Mouse (Mus musculus): ENCODE results near the gene Fmnl3. TPM values are rescaled to one million over a fixed set of nuclear protein-coding genes. Genes with fewer than 3 reads are reported as not detected.

Fmnl3 gene
- total and polyA plus RNA-seq, 2 experiments from 2014 or later: 8.2 to 15.2 TPM

DNA sequence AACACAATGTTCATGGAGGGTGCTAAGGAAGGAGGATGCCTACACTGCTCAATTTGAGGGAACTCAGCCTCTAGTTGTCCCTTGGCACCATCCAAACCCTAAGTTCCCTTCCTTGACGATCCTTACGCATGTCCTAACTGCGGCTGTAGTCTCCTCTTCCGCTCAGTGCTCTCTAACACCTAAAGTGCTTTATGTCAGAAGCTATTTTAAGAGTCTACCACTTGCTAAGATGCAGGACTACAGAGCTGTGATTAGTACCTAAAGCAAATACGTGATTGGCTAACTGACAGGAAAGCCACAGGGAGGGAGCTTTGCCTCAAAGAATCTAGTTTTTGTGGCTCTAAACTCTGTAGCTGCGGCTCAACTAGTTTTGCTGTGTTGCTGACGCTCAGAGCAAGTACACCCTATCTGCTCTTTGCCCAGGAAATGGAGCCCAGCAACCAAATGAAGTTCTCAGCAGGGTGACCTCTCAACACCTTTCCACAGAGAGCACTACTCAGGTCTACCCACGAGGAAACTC is 34.4 kb downstream of the Fmnl3 start:
- no peaks in the 10 kb centered on the region for H3K9me3 ChIP-seq (ENCODE audit: low read length)
- H3K27ac ChIP-seq: no peak overlapping the region
- H3K36me3 ChIP-seq (ENCODE audit: insufficient read depth, low read length): no peaks in the 10 kb centered on the region
- H3K9ac ChIP-seq (replicated peaks; ENCODE audit: low read length): no peak overlapping the region
- peaks cover 9% of the 10 kb centered on the region; the same call in 1 of the 2 replicates for H3K4me1 ChIP-seq (ENCODE audit: insufficient read depth, low read length)
- WGBS: 80% methylated on average over 8 of the region's 8 CpGs
- TF ChIP-seq CTCF (IDR thresholded peaks at IDR 0.05; ENCODE audit: low read depth): no peak
- no peaks in the 10 kb centered on the region for H3K27me3 ChIP-seq (ENCODE audit: insufficient read depth, low read length)
- no peak overlapping the region for H3K4me2 ChIP-seq (ENCODE audit: low read depth, low read length)
- H3K4me3 ChIP-seq (ENCODE audit: low read length): no peak overlapping the region
- DNase-seq (ENCODE audit: low spot score) (no peak), ATAC-seq (no peak)

GRCm38 (mm10) chr15:99334500-99334899 is 35.8 kb downstream of the Fmnl3 start:
- WGBS: 31% methylated on average over 6 of the region's 6 CpGs

GRCm38 (mm10) chr15:99333676-99334065 is 36.6 kb downstream of the Fmnl3 start:
- Histone ChIP-seq H3K4me3 (ENCODE audit: low read length) (no peak overlapping the region), H3K36me3 (ENCODE audit: insufficient read depth, low read length) (no peaks in the 10 kb centered on the region), H3K4me1 (ENCODE audit: insufficient read depth, low read length) (peaks cover 9% of the 10 kb centered on the region; the same call in 1 of the 2 replicates), H3K4me2 (ENCODE audit: low read depth, low read length) (no peak overlapping the region), H3K9ac (replicated peaks; ENCODE audit: low read length) (no peak overlapping the region), H3K27me3 (ENCODE audit: insufficient read depth, low read length) (no peaks in the 10 kb centered on the region), H3K9me3 (ENCODE audit: low read length) (no peaks in the 10 kb centered on the region), H3K27ac (peak overlapping the region; percentile 80)
- TF ChIP-seq CTCF (IDR thresholded peaks at IDR 0.05; ENCODE audit: low read depth): no peak
- ATAC-seq: 0 out of 2 replicates have a peak, but pooled peaks have one; percentile 6
- WGBS: 69% methylated on average over 3 of the region's 3 CpGs
- DNase-seq (ENCODE audit: low spot score): peak; percentile 45

More at GRCm38 (mm10) chr15:99334500-99334899, 35.8 kb downstream of the Fmnl3 start:
- DNase-seq (ENCODE audit: low spot score): peak; percentile 72
- Histone ChIP-seq H3K4me2 (ENCODE audit: low read depth, low read length) (no peak overlapping the region), H3K27me3 (ENCODE audit: insufficient read depth, low read length) (no peaks in the 10 kb centered on the region), H3K4me1 (ENCODE audit: insufficient read depth, low read length) (peaks cover 9% of the 10 kb centered on the region; the same call in 1 of the 2 replicates), H3K36me3 (ENCODE audit: insufficient read depth, low read length) (no peaks in the 10 kb centered on the region), H3K4me3 (ENCODE audit: low read length) (no peak overlapping the region), H3K27ac (peak overlapping the region; percentile 80), H3K9me3 (ENCODE audit: low read length) (no peaks in the 10 kb centered on the region), H3K9ac (replicated peaks; ENCODE audit: low read length) (no peak overlapping the region)
- ATAC-seq: peak; percentile 67; the same call in 1 of the 2 replicates
- no peak for TF ChIP-seq CTCF (IDR thresholded peaks at IDR 0.05; ENCODE audit: low read depth)

DNA sequence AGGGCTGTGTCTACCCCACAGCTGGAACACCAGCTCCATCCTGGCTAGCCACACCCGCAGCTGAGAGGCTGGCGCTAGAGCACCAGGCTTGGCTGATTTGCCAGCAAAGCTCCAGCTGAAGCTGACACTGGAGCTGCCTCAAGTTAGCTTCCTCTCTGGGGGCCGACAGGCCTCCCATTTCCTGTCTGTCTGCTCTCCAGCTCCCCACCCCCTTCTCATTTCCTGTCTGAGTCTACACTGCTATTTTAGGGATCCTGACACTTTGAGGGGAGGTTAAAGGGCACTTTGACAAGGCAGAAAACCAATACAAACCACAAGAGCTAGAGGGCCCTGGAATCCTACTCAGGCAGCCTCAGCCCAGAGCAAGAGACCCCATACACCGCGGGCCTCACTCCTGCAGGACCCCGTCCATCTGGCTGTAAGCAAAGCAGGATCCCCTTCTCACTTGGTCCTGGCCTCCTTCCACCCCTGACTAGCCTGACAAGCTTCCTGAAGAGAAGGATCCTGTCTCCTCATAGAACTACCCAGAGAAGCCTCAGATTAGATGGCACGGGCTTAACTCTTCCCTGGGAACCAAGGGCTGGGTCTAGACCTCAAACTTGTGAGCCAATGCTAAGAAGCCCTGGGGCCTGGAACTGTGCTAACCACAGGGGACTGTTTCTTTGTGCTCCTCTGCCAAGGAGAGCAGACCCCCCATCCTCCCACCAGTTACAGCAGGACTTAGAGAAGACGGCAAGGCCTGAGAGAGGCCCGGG is 37.2 kb downstream of the Fmnl3 start:
- Histone ChIP-seq H3K9ac (replicated peaks; ENCODE audit: low read length) (no peak overlapping the region), H3K27me3 (ENCODE audit: insufficient read depth, low read length) (no peaks in the 10 kb centered on the region), H3K4me3 (ENCODE audit: low read length) (no peak overlapping the region), H3K4me2 (ENCODE audit: low read depth, low read length) (no peak overlapping the region), H3K27ac (peak overlapping the region; percentile 80), H3K9me3 (ENCODE audit: low read length) (no peaks in the 10 kb centered on the region), H3K36me3 (ENCODE audit: insufficient read depth, low read length) (no peaks in the 10 kb centered on the region), H3K4me1 (ENCODE audit: insufficient read depth, low read length) (peaks cover 9% of the 10 kb centered on the region; the same call in 1 of the 2 replicates)
- WGBS: 42% methylated on average over 9 of the region's 9 CpGs
- no peak for TF ChIP-seq CTCF (IDR thresholded peaks at IDR 0.05; ENCODE audit: low read depth)
- DNase-seq (ENCODE audit: low spot score) (peak; percentile 61), ATAC-seq (peak; percentile 38)

DNA sequence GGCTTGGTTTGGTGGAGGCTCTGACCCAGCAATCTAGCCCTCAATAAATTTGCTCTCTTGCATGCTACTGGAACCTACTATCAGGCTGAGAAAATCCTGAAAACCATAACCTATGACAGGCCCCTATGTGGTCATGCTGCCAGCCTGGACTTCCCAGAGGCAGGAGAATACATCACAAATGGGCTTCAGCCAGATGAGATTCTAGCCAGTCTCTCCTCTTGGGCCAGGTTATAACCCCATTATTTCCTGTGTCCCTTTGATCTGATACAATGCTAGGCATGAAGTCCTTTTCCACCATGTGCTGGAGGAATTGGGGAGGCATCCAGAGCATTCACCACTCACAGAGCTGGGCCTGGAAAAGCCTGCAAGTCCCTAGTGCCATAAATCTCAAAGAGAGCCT is 38.2 kb downstream of the Fmnl3 start:
- no peak for DNase-seq (ENCODE audit: low spot score)
- Histone ChIP-seq H3K9ac (replicated peaks; ENCODE audit: low read length) (no peak overlapping the region), H3K9me3 (ENCODE audit: low read length) (no peaks in the 10 kb centered on the region), H3K36me3 (ENCODE audit: insufficient read depth, low read length) (peaks cover 5% of the 10 kb centered on the region; the same call in 1 of the 2 replicates), H3K4me3 (ENCODE audit: low read length) (no peak overlapping the region), H3K27me3 (ENCODE audit: insufficient read depth, low read length) (no peaks in the 10 kb centered on the region), H3K4me2 (ENCODE audit: low read depth, low read length) (no peak overlapping the region), H3K27ac (peak overlapping the region; percentile 80; the same call in 1 of the 2 replicates), H3K4me1 (ENCODE audit: insufficient read depth, low read length) (peaks cover 9% of the 10 kb centered on the region; the same call in 1 of the 2 replicates)
- no peak for ATAC-seq
- TF ChIP-seq CTCF (IDR thresholded peaks at IDR 0.05; ENCODE audit: low read depth): no peak

DNA sequence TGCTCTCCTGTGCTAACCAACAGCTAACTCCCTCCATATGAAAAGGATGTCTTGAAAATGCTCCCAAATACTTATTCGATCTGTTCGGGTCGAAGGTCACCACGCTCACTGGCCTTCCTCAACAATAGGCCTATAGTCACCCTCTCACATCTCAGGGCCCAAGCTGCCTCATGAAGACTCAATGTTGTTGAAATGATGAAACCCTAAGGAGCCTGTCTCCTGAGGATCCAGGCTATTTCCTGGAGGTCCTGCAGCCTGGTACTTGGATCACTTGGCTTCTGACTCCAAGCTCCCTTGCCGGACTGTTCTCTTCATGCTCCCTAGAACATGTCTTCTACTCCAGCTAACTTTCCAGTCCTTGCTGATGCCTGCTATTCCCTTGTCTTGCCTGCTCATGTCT is 38.9 kb downstream of the Fmnl3 start:
- no peak overlapping the region for H3K4me3 ChIP-seq (ENCODE audit: low read length)
- H3K9ac ChIP-seq (replicated peaks; ENCODE audit: low read length): no peak overlapping the region
- H3K27ac ChIP-seq: no peak overlapping the region
- no peaks in the 10 kb centered on the region for H3K27me3 ChIP-seq (ENCODE audit: insufficient read depth, low read length)
- no peak overlapping the region for H3K4me2 ChIP-seq (ENCODE audit: low read depth, low read length)
- DNase-seq (ENCODE audit: low spot score) (no peak), ATAC-seq (no peak)
- WGBS: 58% methylated on average over 5 of the region's 5 CpGs
- no peak for TF ChIP-seq CTCF (IDR thresholded peaks at IDR 0.05; ENCODE audit: low read depth)
- peaks cover 9% of the 10 kb centered on the region; the same call in 1 of the 2 replicates for H3K4me1 ChIP-seq (ENCODE audit: insufficient read depth, low read length)
- H3K36me3 ChIP-seq (ENCODE audit: insufficient read depth, low read length): peaks cover 5% of the 10 kb centered on the region; the same call in 1 of the 2 replicates
- H3K9me3 ChIP-seq (ENCODE audit: low read length): no peaks in the 10 kb centered on the region

Measured in hindbrain, postnatal 0 days (tissue).